7 mouse cellular contexts compared by ENCODE assay signal in genomic region chr5:137584976-137585375, GRCm38 (mm10). TPM values are rescaled to one million over a fixed set of nuclear protein-coding genes. Genes with fewer than 3 reads are reported as not detected.
DNase-seq lines count a peak whose midpoint lies in the region.

No protein-coding gene starts in this region.

- peak; percentile 65 for DNase-seq in ovary, postnatal 36 days (ENCODE audit: low spot score)
- no peak for DNase-seq in ovary, postnatal 10 days (ENCODE audit: low spot score)
- DNase-seq in adrenal gland, adult 18-20 months (ENCODE audit: low spot score in 2 of 2), result peak; percentile 66 to 70
- DNase-seq in embryo, embryonic 11 days, result peak; percentile 76
- DNase-seq in kidney, postnatal 14 days, result peak; percentile 79
- peak; percentile 84 for DNase-seq in lung, postnatal 25 days (ENCODE audit: low spot score)
- DNase-seq in spleen, postnatal 14 days (ENCODE audit: low spot score in 2 of 2), result peak; percentile 52 to 65

RNA-seq across cellular contexts. Expression of gene Tfr2, which starts 15.3 kb away (rescaled TPM):
- total RNA-seq in adrenal gland, adult 18-20 months (2021), result 1 to 10 TPM; 1.8 to 2.7 TPM

RNA-seq across cellular contexts. Expression of gene Mospd3, which starts 15.9 kb away (rescaled TPM):
- 10 to 100 TPM; 41.3 to 43.6 TPM for total RNA-seq in adrenal gland, adult 18-20 months (2021)

RNA-seq across cellular contexts. Expression of gene Pcolce, which starts 28.6 kb away (rescaled TPM):
- total RNA-seq in adrenal gland, adult 18-20 months (2021), result 100 to 1,000 TPM; 667 to 880 TPM

RNA-seq across cellular contexts. Expression of gene Actl6b, which starts 31.7 kb away (rescaled TPM):
- 1 to 10 TPM; 2.5 to 4.9 TPM for total RNA-seq in adrenal gland, adult 18-20 months (2021)

RNA-seq across cellular contexts. Expression of gene Fbxo24, which starts 43.8 kb away (rescaled TPM):
- total RNA-seq in adrenal gland, adult 18-20 months (2021), result 1 to 10 TPM in 1 of 2 experiments, under 1 TPM in 1; 0.93 to 1.3 TPM
